Mouse (Mus musculus) midbrain, postnatal 0 days (tissue): ENCODE data around the gene Macrod1. TPM values are rescaled to one million over a fixed set of nuclear protein-coding genes. Genes with fewer than 3 reads are reported as not detected.
"Not testable (repeated sequence)": the region's sequence is repeated elsewhere in the genome, so short reads cannot be mapped to it uniquely, and the experiment has no call there.

Source experiments
- ATAC-seq: fragments of 200-750 bp; cut with Nextera tagmentation; 2 replicates; pipeline ENCODE4 v1.8.0; 2017; ENCODE audit warnings: moderate number of reproducible peaks, mild to moderate bottlenecking, moderate TSS enrichment, moderate library complexity; ENCODE audit not compliant: low FRiP score
- DNase-seq: peaks from one replicate; pipeline ENCODE4 v3.0.0-alpha.2; 2015; ENCODE audit warnings: low spot score
- H3K27ac ChIP-seq: fragments of 300-500 bp; sonication (generic); 2 replicates; pipeline ENCODE4 v1.5.1; 2014; ENCODE audit warnings: low read depth, mild to moderate bottlenecking, low read length, mixed read lengths
- H3K27me3 ChIP-seq: fragments of 300-500 bp; sonication (generic); 2 replicates; pipeline ENCODE4 v1.6.1; 2014; ENCODE audit warnings: low read length, control low read depth, mixed read lengths; ENCODE audit not compliant: insufficient read depth
- H3K36me3 ChIP-seq: fragments of 300-500 bp; sonication (generic); 2 replicates; pipeline ENCODE4 v1.6.1; 2014; ENCODE audit warnings: low read length, control low read depth, mixed read lengths; ENCODE audit not compliant: insufficient read depth
- H3K4me1 ChIP-seq: fragments of 300-500 bp; sonication (generic); 2 replicates; pipeline ENCODE4 v1.6.1; 2014; ENCODE audit warnings: mild to moderate bottlenecking, control low read depth, antibody characterized with exemption, low read length, mixed read lengths; ENCODE audit not compliant: insufficient read depth
- H3K4me2 ChIP-seq: fragments of 300-500 bp; sonication (generic); 2 replicates; pipeline ENCODE4 v1.6.1; 2014; ENCODE audit warnings: low read depth, mild to moderate bottlenecking, low read length, mixed read lengths; ENCODE audit not compliant: poor library complexity, severe bottlenecking
- H3K4me3 ChIP-seq: fragments of 300-500 bp; sonication (generic); 2 replicates; pipeline ENCODE4 v1.5.1; 2014; ENCODE audit warnings: low read depth, mild to moderate bottlenecking, low read length, moderate library complexity
- H3K9ac ChIP-seq: fragments of 300-500 bp; sonication (generic); replicated peaks from 2 replicates; pipeline ENCODE4 v1.6.1; 2014; ENCODE audit warnings: mild to moderate bottlenecking, low read length, moderate library complexity, mixed read lengths; ENCODE audit not compliant: poor library complexity, severe bottlenecking
- H3K9me3 ChIP-seq: fragments of 300-500 bp; sonication (generic); 2 replicates; pipeline ENCODE4 v1.6.1; 2016; ENCODE audit warnings: low read length, control low read depth
- CTCF ChIP-seq: IDR thresholded peaks from 2 replicates; pipeline ENCODE4 v1.5.1; 2016; ENCODE audit warnings: antibody characterized with exemption, mild to moderate bottlenecking
- WGBS: fragments of 180-500 bp; shearing (Covaris S2); extraction: QIAGEN DNeasy Blood & Tissue Kit; methylation state at CpG from one replicate; pipeline ENCODE4 v1.1.7; 2014; 5-methylcytosine and 5-hydroxymethylcytosine counted together
- polyA plus RNA-seq: library from polyadenylated mRNA; unstranded; fragments of >200 nt; fragmentation: Nextera tagmentation; extraction: Ambion mirVana; gene quantifications from 2 replicates; pipeline ENCODE4 v1.2.1, GENCODE M21; 2015
- total RNA-seq: library from RNA; depleted of rRNA; stranded (reverse); fragments of >200 nt; gene quantifications from 2 replicates; pipeline ENCODE4 v1.2.3, GENCODE M21; 2014

Gene Macrod1
- total and polyA plus RNA-seq, 2 experiments from 2014 or later, result 1.4 to 6.2 TPM

DNA sequence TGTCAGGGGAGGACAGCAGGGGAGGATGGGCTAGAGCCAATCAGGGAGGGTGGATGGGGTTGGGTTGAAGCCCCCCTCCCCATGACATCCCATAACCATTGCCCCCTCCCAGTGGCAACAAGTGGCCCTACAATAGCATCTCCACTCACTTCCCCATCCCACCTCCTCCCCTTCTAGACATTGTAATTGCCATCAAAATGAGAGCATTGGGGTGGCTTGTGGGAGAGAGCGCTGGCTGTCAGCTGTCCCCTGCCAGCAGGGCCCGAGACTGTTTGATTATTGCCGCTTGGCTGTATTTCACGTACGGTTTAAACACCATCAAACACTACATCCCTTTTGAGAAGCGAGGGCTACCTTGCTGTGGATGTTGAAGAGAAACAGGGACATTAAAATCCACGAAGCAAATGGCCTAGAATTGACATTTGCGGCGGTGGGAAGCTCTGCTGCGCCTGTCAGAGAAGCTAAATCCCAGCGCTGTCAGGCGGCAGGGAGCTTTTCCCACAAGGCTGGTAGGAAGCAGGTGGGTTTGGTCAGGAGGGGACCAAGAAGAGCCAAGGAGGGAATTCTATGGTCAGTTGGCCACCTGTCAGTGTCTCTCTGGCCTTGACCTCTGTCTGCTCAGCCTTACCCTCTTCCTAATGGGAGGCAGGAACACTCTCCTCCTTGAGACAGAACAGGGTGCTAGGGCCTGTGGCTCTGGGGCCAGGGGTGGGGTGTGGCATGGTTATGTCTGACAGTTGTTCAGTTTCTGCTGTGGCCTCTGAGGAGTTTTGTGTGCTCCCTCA, 17.6 kb downstream of the Macrod1 start:
- no peak overlapping the region for H3K4me3 ChIP-seq
- ATAC-seq, result no peak
- no peak overlapping the region for H3K9ac ChIP-seq
- H3K27me3 ChIP-seq, result 0 out of 2 replicates have a peak, but pooled peaks cover 5% of the 10 kb centered on the region
- H3K27ac ChIP-seq, result no peak overlapping the region
- H3K4me1 ChIP-seq, result peaks cover 7% of the 10 kb centered on the region; the same call in 1 of the 2 replicates
- no peak for TF ChIP-seq CTCF
- 20% methylated on average over 12 of the region's 12 CpGs for WGBS
- no peak for DNase-seq
- no peaks in the 10 kb centered on the region for H3K9me3 ChIP-seq
- H3K36me3 ChIP-seq, result no peaks in the 10 kb centered on the region
- H3K4me2 ChIP-seq, result no peak overlapping the region

DNA sequence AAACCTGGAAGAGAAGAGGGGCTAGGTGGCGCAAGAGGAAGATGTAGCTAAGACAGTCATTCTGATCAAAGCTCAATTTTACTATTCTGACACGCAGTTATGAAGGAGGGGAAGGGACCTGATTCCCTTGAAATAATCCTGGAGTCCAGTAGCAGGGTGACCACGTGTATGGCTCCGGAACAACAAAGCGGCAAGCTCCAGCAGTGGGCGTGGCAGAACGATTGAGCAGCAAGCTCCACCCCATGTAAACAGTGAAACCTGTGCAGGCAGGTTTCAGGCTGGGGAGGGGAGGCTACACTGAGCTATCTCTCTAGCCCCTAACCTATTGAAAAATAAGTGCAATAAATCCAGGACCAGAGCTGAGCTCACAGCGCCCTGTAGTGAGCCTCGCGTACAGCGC, 18.7 kb downstream of the Macrod1 start:
- not testable (repeated sequence) for H3K9me3 ChIP-seq, H3K4me1 ChIP-seq, H3K27me3 ChIP-seq, H3K9ac ChIP-seq, H3K4me2 ChIP-seq, H3K36me3 ChIP-seq, H3K27ac ChIP-seq, DNase-seq, ATAC-seq, H3K4me3 ChIP-seq
- WGBS, result 88% methylated on average over 11 of the region's 11 CpGs

DNA sequence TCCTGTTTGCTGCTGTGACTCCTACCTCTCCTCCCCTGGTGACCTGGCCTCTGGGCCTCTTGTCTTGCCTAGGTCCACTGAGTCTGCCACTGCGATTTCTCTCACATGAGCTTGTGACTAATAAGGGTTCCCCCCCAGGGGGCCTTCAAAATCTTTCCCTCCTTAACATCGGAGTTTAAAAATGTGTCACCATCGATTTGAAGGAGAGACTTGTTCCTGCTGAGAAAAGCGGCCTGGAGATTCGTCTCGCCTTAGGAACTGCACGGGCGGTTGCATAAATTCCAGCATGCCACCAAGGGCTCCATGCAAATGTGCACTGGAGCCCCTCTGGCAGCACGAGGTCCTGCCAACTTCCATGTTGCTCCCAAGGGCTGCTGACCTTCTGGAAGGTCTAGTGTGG, 21.1 kb downstream of the Macrod1 start:
- no peaks in the 10 kb centered on the region for H3K9me3 ChIP-seq
- no peak overlapping the region for H3K4me2 ChIP-seq
- H3K27me3 ChIP-seq, result no peaks in the 10 kb centered on the region
- no peak overlapping the region for H3K4me3 ChIP-seq
- H3K36me3 ChIP-seq, result no peaks in the 10 kb centered on the region
- ATAC-seq (no peak), DNase-seq (no peak)
- H3K9ac ChIP-seq, result no peak overlapping the region
- 26% methylated on average over 9 of the region's 9 CpGs for WGBS
- H3K4me1 ChIP-seq, result peaks cover 7% of the 10 kb centered on the region; the same call in 1 of the 2 replicates
- no peak for TF ChIP-seq CTCF
- H3K27ac ChIP-seq, result no peak overlapping the region

DNA sequence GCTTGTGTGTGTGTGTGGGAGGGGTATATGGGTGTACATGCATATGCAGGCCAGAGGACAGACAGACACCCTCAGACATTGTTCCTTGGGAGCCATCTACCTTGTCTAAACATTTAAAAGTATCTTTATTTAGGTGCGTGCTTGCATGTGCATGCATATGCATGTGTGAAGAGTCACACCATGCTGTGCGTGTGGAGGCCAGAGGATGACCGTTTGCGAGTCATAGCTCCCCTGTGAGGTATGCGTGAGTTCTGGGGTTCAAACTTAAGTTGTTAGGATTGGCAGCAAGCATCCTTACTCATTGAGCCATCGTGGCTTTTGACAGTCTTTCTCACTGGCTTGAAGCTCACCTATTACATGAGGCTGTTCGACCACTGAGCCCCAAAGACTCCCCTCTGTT, 21.7 kb downstream of the Macrod1 start:
- H3K4me2 ChIP-seq, result no peak overlapping the region
- TF ChIP-seq CTCF, result no peak

DNA sequence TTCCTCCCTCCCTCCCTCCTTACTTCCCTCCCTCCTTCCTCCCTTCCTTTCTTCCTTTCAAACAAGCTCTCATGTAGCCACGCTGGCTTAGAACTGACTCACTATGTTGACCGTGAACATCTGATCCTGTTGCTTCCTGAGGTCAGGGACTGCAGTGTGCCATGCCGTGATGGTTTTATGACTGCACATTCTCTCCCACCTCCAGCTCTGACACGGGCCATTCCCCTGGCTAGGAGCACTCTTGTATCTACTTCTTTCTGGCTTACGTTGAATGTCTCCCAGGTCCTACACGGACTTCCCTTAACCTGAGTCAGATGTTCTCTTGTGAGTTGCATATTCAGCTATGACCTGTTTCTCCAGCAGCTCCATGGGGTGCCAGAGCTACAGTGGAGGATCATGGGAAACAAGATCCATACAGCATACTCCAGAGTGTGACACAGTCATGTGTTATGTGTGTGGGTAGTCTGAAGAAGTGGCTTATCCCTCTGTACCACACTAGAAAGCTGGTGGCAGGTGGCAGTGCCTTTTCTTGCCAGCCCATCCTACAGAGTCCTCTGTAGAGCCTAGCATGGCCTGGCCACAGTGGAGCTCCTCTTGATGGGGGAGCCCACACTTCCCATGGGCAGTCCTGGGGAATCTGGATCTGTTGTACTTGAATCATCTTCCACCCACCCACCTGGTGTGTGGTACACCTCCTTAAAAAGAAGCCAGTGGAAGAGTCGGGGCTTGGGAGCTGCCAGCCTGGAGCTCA, 25.1 kb downstream of the Macrod1 start:
- Histone ChIP-seq H3K4me1 (peaks cover 7% of the 10 kb centered on the region; the same call in 1 of the 2 replicates), H3K9me3 (no peaks in the 10 kb centered on the region), H3K4me3 (no peak overlapping the region), H3K27ac (no peak overlapping the region), H3K9ac (no peak overlapping the region), H3K27me3 (no peaks in the 10 kb centered on the region), H3K36me3 (no peaks in the 10 kb centered on the region), H3K4me2 (no peak overlapping the region)
- 80% methylated on average over 7 of the region's 7 CpGs for WGBS
- ATAC-seq (no peak), DNase-seq (no peak)
- no peak for TF ChIP-seq CTCF

More for the DNA sequence above, 21.7 kb downstream of the Macrod1 start:
- no peak for ATAC-seq
- DNase-seq, result no peak
- H3K4me3 ChIP-seq, result no peak overlapping the region
- peaks cover 7% of the 10 kb centered on the region; the same call in 1 of the 2 replicates for H3K4me1 ChIP-seq
- no peaks in the 10 kb centered on the region for H3K9me3 ChIP-seq
- H3K9ac ChIP-seq, result no peak overlapping the region
- 87% methylated on average over 7 of the region's 7 CpGs for WGBS
- H3K27me3 ChIP-seq, result no peaks in the 10 kb centered on the region
- H3K27ac ChIP-seq, result no peak overlapping the region
- H3K36me3 ChIP-seq, result no peaks in the 10 kb centered on the region
